Mouse (Mus musculus) intestine, postnatal 0 days (tissue): ENCODE results near the gene Tgfb1. TPM values are rescaled to one million over a fixed set of nuclear protein-coding genes. Genes with fewer than 3 reads are reported as not detected.
A peak's percentile ranks its signal among the peaks of the same experiment; 100 is the strongest.

Experiments
- ATAC-seq: fragments of 200-750 bp; cut with Nextera tagmentation; 2 replicates; pipeline ENCODE4 v1.8.0; 2017; ENCODE audit warnings: mild to moderate bottlenecking, moderate TSS enrichment, moderate library complexity
- H3K27ac ChIP-seq: fragments of 300-500 bp; sonication (generic); 2 replicates; pipeline ENCODE4 v1.5.1; 2014; ENCODE audit warnings: mild to moderate bottlenecking, low read depth, low read length, moderate library complexity
- H3K27me3 ChIP-seq: fragments of 300-500 bp; sonication (generic); replicated peaks from 2 replicates; pipeline ENCODE4 v1.6.1; 2014; ENCODE audit warnings: low read length, mixed read lengths; ENCODE audit not compliant: control insufficient read depth, insufficient read depth
- H3K36me3 ChIP-seq: fragments of 300-500 bp; sonication (generic); 2 replicates; pipeline ENCODE4 v1.6.1; 2014; ENCODE audit warnings: mild to moderate bottlenecking, moderate library complexity; ENCODE audit not compliant: control insufficient read depth, insufficient read depth
- H3K4me1 ChIP-seq: fragments of 300-500 bp; sonication (generic); replicated peaks from 2 replicates; pipeline ENCODE4 v1.6.1; 2014; ENCODE audit warnings: antibody characterized with exemption, low read length, mixed read lengths; ENCODE audit not compliant: control insufficient read depth, insufficient read depth
- H3K4me2 ChIP-seq: fragments of 300-500 bp; sonication (generic); replicated peaks from 2 replicates; pipeline ENCODE4 v1.6.1; 2014; ENCODE audit warnings: low read depth, mild to moderate bottlenecking, moderate library complexity
- H3K4me3 ChIP-seq: fragments of 300-500 bp; sonication (generic); 2 replicates; pipeline ENCODE4 v1.5.1; 2014; ENCODE audit warnings: low read depth, low read length
- H3K9ac ChIP-seq: fragments of 300-500 bp; sonication (generic); 2 replicates; pipeline ENCODE4 v1.6.1; 2014; ENCODE audit warnings: mild to moderate bottlenecking, low read depth, low read length
- H3K9me3 ChIP-seq: fragments of 300-500 bp; sonication (generic); 2 replicates; pipeline ENCODE4 v1.6.1; 2016; ENCODE audit warnings: mixed run types; ENCODE audit not compliant: control insufficient read depth
- CTCF ChIP-seq: sonication (generic); IDR thresholded peaks from 2 replicates; pipeline ENCODE4 v1.5.1; 2016; ENCODE audit warnings: low read depth, mild to moderate bottlenecking, control low read depth, antibody characterized with exemption, moderate library complexity
- WGBS: fragments of 180-500 bp; shearing (Covaris S2); extraction: QIAGEN DNeasy Blood & Tissue Kit; methylation state at CpG from one replicate; pipeline ENCODE4 v1.1.7; 2014; 5-methylcytosine and 5-hydroxymethylcytosine counted together
- polyA plus RNA-seq: library from polyadenylated mRNA; unstranded; fragments of >200 nt; fragmentation: Nextera tagmentation; extraction: Ambion mirVana; gene quantifications from 2 replicates; pipeline ENCODE4 v1.2.1, GENCODE M21; 2015

The Tgfb1 gene
- polyA plus RNA-seq, 1 experiment from 2014 or later: 1.7 TPM

- H3K4me1 ChIP-seq: 0 out of 2 replicates have a peak, but pooled peaks cover 3% of the 10 kb centered on the region
- 47% methylated on average over 4 of the region's 4 CpGs for WGBS
- peaks cover 13% of the 10 kb centered on the region; the same call in 1 of the 2 replicates for H3K36me3 ChIP-seq
- H3K9ac ChIP-seq: no peak overlapping the region
- no peak overlapping the region for H3K27ac ChIP-seq
- H3K4me3 ChIP-seq: no peak overlapping the region
- no peak for ATAC-seq
- H3K4me2 ChIP-seq: no peak overlapping the region
- peaks cover 19% of the 10 kb centered on the region for H3K27me3 ChIP-seq
- TF ChIP-seq CTCF: peak; percentile 42; the same call in 1 of the 2 replicates
- H3K9me3 ChIP-seq: no peaks in the 10 kb centered on the region
Observed at GRCm38 (mm10) chr7:25672442-25672841, 14.4 kb upstream of the Tgfb1 start.

- Histone ChIP-seq H3K27ac (no peak overlapping the region), H3K36me3 (no peaks in the 10 kb centered on the region; the same call in 1 of the 2 replicates), H3K4me3 (peak overlapping the region; percentile 34), H3K27me3 (peaks cover 19% of the 10 kb centered on the region), H3K4me2 (no peak overlapping the region), H3K9ac (no peak overlapping the region), H3K9me3 (no peaks in the 10 kb centered on the region), H3K4me1 (0 out of 2 replicates have a peak, but pooled peaks cover 3% of the 10 kb centered on the region)
- TF ChIP-seq CTCF: no peak
- WGBS: 22% methylated on average over 9 of the region's 9 CpGs
- no peak for ATAC-seq
Observed at GRCm38 (mm10) chr7:25674297-25674696, 12.5 kb upstream of the Tgfb1 start.

GRCm38 (mm10) chr7:25674719-25675300, 12.0 kb upstream of the Tgfb1 start, which contains the start of gene Tmem91:
TSS of gene Tmem91 (minus strand) at chr7:25675166.
- H3K4me1 ChIP-seq: 0 out of 2 replicates have a peak, but pooled peaks cover 3% of the 10 kb centered on the region
- ATAC-seq: no peak
- no peak within 1 kb of the TSS for H3K9ac ChIP-seq
- peak within 1 kb of the TSS; percentile 34 for H3K4me3 ChIP-seq
- TF ChIP-seq CTCF: no peak
- H3K36me3 ChIP-seq: no peaks in the 10 kb centered on the region; the same call in 1 of the 2 replicates
- peak within 1 kb of the TSS; percentile 59 for H3K4me2 ChIP-seq
- WGBS: 3% methylated on average over 29 of the region's 29 CpGs
- H3K9me3 ChIP-seq: no peaks in the 10 kb centered on the region
- H3K27me3 ChIP-seq: peaks cover 19% of the 10 kb centered on the region
- H3K27ac ChIP-seq: no peak within 1 kb of the TSS

- 45% methylated on average over 6 of the region's 6 CpGs for WGBS
Observed at GRCm38 (mm10) chr7:25675405-25675804, 11.4 kb upstream of the Tgfb1 start.

GRCm38 (mm10) chr7:25676085-25676781, 10.6 kb upstream of the Tgfb1 start:
- Histone ChIP-seq H3K4me3 (no peak overlapping the region), H3K4me1 (0 out of 2 replicates have a peak, but pooled peaks cover 6% of the 10 kb centered on the region), H3K27me3 (peaks cover 19% of the 10 kb centered on the region), H3K9ac (no peak overlapping the region), H3K27ac (no peak overlapping the region), H3K4me2 (no peak overlapping the region), H3K9me3 (no peaks in the 10 kb centered on the region), H3K36me3 (no peaks in the 10 kb centered on the region)
- WGBS: 54% methylated on average over 15 of the region's 15 CpGs
- no peak for TF ChIP-seq CTCF
- ATAC-seq: no peak

More at GRCm38 (mm10) chr7:25675405-25675804, 11.4 kb upstream of the Tgfb1 start:
- no peak for TF ChIP-seq CTCF
- Histone ChIP-seq H3K27ac (no peak overlapping the region), H3K4me2 (no peak overlapping the region), H3K4me1 (0 out of 2 replicates have a peak, but pooled peaks cover 6% of the 10 kb centered on the region), H3K36me3 (no peaks in the 10 kb centered on the region; the same call in 1 of the 2 replicates), H3K4me3 (peak overlapping the region; percentile 34), H3K27me3 (peaks cover 19% of the 10 kb centered on the region), H3K9ac (no peak overlapping the region), H3K9me3 (no peaks in the 10 kb centered on the region)
- ATAC-seq: no peak

- Histone ChIP-seq H3K27ac (no peak overlapping the region), H3K36me3 (no peaks in the 10 kb centered on the region), H3K9me3 (no peaks in the 10 kb centered on the region), H3K4me2 (no peak overlapping the region), H3K27me3 (peaks cover 19% of the 10 kb centered on the region), H3K4me3 (no peak overlapping the region), H3K4me1 (0 out of 2 replicates have a peak, but pooled peaks cover 6% of the 10 kb centered on the region), H3K9ac (no peak overlapping the region)
- 91% methylated on average over 7 of the region's 7 CpGs for WGBS
- no peak for ATAC-seq
- TF ChIP-seq CTCF: no peak
Observed at GRCm38 (mm10) chr7:25677013-25677412, 9.8 kb upstream of the Tgfb1 start.
